Mouse (Mus musculus) left cerebral cortex, adult 2 months (tissue): ENCODE results near the gene Ntrk3. TPM values are rescaled to one million over a fixed set of nuclear protein-coding genes. Genes with fewer than 3 reads are reported as not detected.

Experiments used
- DNase-seq, 2 experiments: peaks; one replicate each; pipeline ENCODE4 v3.0.0; 2021 to 2022; ENCODE audit warnings: low spot score in 2 of 2, mixed read lengths in 1 of 2; ENCODE audit errors: extremely low spot score in 1 of 2
- H3K27ac ChIP-seq: fragments of 200-600 bp; 2 replicates; pipeline ENCODE4 v1.8.1; 2022
- H3K4me3 ChIP-seq: fragments of 200-600 bp; 2 replicates; pipeline ENCODE4 v1.8.1; 2022
- CTCF ChIP-seq: fragments of 200-600 bp; IDR thresholded peaks from 2 replicates; pipeline ENCODE4 v1.8.1; 2022; ENCODE audit warnings: antibody characterized with exemption, mild to moderate bottlenecking, moderate library complexity
- intact Hi-C: fragments of 180-260 bp; cut with DNase I; formaldehyde crosslinking; loops from one replicate; pipeline ENCODE4 v1.15.1; 2025
- total RNA-seq, 2 experiments: library from RNA; stranded (reverse); gene quantifications; 2 replicates each; pipeline ENCODE4 v1.2.3; 2021

Ntrk3 gene
- total RNA-seq, 2 experiments from 2014 or later = 173 to 179 TPM

DNA sequence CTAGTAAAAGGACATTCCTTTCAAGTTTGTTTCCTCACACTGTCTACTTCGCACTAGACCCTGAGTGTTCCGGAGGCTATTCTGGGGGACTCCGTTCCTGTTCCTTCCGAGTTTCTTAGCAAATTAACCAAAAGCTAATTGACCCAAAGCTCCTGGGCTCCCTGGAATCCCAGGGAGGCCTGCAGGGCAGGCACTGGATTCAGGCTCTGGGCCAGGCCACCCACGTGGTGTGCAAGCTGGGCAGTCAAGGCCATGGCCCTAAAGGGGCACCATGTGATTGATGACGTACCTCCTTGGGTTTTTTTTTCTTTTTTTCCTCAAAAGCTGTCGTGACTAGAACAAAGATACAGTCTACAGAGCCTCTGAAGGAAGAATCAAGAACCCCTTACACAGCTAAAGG, 246.6 kb downstream of the Ntrk3 start:
- no peak for TF ChIP-seq CTCF
- H3K27ac ChIP-seq = no peak overlapping the region
- no peak for DNase-seq
- intact Hi-C loops = no loop called here
- no peak overlapping the region for H3K4me3 ChIP-seq

GRCm38 (mm10) chr7:78484290-78484689, 253.5 kb downstream of the Ntrk3 start:
- no peak for DNase-seq
- H3K27ac ChIP-seq = no peak overlapping the region
- intact Hi-C loops = no loop called here
- H3K4me3 ChIP-seq = no peak overlapping the region
- TF ChIP-seq CTCF = no peak

DNA sequence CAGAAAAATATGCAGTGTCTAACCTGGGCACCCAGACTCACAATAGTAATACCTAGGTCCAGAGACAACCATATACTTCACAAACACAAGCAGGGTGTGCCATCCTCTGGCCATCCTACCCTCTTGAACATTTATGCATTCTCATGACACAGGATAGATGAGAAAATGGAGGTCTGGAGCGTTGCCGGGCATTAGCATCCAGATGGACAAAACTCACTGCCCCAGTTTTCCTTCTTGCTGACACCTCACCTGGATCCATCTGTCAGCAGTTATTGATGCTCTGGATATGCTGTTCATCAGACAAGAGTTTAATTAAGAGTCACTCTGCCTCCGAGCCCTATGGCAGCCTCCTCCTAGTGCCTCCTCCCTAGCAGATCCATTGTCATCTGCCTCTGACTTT, 254.1 kb downstream of the Ntrk3 start:
- DNase-seq = no peak
- Histone ChIP-seq H3K4me3 (no peak overlapping the region), H3K27ac (no peak overlapping the region)
- intact Hi-C loops = no loop called here
- no peak for TF ChIP-seq CTCF

DNA sequence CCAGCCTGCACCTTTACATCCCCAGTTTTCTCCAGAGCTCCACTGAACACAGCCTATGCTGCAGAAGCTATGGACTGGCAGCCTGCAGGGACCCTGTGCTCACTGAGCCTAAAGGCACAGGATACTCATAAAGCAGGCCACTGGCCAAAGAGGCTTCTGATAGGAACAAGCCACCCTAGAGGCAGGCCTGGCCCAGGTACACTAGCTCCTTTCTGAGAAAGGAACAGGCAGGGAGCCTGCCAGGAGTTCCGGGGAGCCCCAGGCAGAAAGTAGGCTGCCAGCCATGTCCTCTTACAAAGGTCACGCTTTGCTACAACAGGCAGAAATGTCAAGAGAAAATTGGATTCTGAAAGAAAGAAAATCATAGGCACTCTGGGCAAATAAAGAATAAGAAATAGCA, 254.8 kb downstream of the Ntrk3 start:
- DNase-seq = no peak
- no peak overlapping the region for H3K4me3 ChIP-seq
- TF ChIP-seq CTCF = no peak
- no peak overlapping the region for H3K27ac ChIP-seq
- intact Hi-C loops = no loop called here

- TF ChIP-seq CTCF = no peak
- intact Hi-C loops = no loop called here
- no peak for DNase-seq
- no peak overlapping the region for H3K4me3 ChIP-seq
- H3K27ac ChIP-seq = no peak overlapping the region
Measured at GRCm38 (mm10) chr7:78478881-78479280, 258.9 kb downstream of the Ntrk3 start.

- intact Hi-C loops = no loop called here
- no peak overlapping the region for H3K27ac ChIP-seq
- no peak for TF ChIP-seq CTCF
Measured at GRCm38 (mm10) chr7:78471755-78472154, 266.1 kb downstream of the Ntrk3 start.

GRCm38 (mm10) chr7:78471270-78471669, 266.5 kb downstream of the Ntrk3 start:
- no peak overlapping the region for H3K27ac ChIP-seq
- no peak for TF ChIP-seq CTCF
- H3K4me3 ChIP-seq = no peak overlapping the region
- intact Hi-C loops = no loop called here
- DNase-seq = no peak

More at GRCm38 (mm10) chr7:78471755-78472154, 266.1 kb downstream of the Ntrk3 start:
- no peak overlapping the region for H3K4me3 ChIP-seq
- no peak for DNase-seq

- no peak for DNase-seq
- Histone ChIP-seq H3K27ac (no peak overlapping the region), H3K4me3 (no peak overlapping the region)
- TF ChIP-seq CTCF = no peak
- intact Hi-C loops = no loop called here
Measured at GRCm38 (mm10) chr7:78462605-78463004, 275.2 kb downstream of the Ntrk3 start.

GRCm38 (mm10) chr7:78459021-78459420, 278.8 kb downstream of the Ntrk3 start:
- H3K27ac ChIP-seq = no peak overlapping the region
- no peak overlapping the region for H3K4me3 ChIP-seq
- DNase-seq = no peak
- intact Hi-C loops = no loop called here
- TF ChIP-seq CTCF = no peak

GRCm38 (mm10) chr7:78451666-78452065, 286.1 kb downstream of the Ntrk3 start:
- intact Hi-C loops = no loop called here
- Histone ChIP-seq H3K27ac (no peak overlapping the region), H3K4me3 (no peak overlapping the region)
- DNase-seq = no peak
- TF ChIP-seq CTCF = no peak

- DNase-seq = no peak
- TF ChIP-seq CTCF = no peak
- H3K4me3 ChIP-seq = no peak overlapping the region
- H3K27ac ChIP-seq = no peak overlapping the region
- intact Hi-C loops = no loop called here
Measured at GRCm38 (mm10) chr7:78449909-78450592, 287.8 kb downstream of the Ntrk3 start.

DNA sequence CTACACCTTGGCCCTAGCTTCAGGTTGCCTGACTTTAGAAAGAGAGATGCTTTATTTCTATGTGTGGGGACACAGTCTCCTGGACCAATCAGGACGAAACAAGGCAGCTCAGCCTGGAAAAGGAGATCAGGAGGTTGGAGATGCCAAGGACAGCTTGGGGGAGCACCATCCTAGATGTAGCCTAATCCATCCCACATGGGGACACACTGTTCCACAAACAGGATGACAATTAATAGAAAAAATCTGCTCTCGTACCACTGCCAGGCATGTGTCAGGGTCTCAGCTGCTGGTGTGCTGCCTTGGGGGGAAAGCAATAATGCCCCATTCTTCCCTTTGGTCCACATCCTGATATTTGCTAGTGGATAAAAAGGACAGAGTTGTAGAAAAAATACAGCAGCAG, 289.0 kb downstream of the Ntrk3 start:
- no peak overlapping the region for H3K4me3 ChIP-seq
- intact Hi-C loops = no loop called here
- H3K27ac ChIP-seq = no peak overlapping the region
- no peak for DNase-seq
- no peak for TF ChIP-seq CTCF

DNA sequence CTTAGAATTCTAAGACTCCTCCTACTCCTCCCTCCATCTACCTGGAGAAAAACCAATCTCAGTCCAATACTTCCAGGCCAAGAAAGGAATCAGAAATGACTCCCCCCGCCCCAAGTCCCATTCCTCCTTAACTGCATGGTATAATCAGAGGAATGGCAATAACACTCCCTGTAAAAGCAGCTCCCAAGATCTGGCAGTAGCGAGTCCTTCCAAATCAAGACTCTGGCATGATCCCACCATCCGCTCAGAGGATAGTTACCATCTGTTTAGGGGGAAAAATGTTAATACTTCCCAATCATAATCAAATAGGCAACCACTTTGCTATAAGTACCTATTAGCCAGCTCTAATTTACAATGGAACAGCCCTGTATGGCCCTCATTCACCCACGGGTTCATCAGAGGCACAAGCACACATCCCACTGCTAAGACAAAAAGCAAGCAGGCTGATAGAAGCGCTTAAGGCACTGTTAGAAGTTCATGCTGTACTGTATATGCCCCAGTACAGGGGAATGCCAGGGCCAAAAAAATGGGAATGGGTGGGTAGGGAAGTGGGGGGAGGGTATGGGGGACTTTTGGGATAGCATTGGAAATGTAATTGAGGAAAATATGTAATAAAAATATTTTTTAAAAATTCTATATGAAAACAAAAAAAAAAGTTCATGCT, 294.3 kb downstream of the Ntrk3 start:
- TF ChIP-seq CTCF = no peak
- no peak overlapping the region for H3K4me3 ChIP-seq
- H3K27ac ChIP-seq = no peak overlapping the region
- no peak for DNase-seq
- intact Hi-C loops = no loop called here
